Mouse (Mus musculus) lung, adult 18-20 months (tissue): ENCODE results near the gene Chmp4b.

Experiments
- DNase-seq, 2 experiments: peaks; one replicate each; pipeline ENCODE4 v3.0.0; 2022; ENCODE audit warnings: mixed read lengths in 2 of 2

Gene Chmp4b

GRCm38 (mm10) chr2:154651363-154651762 is at the start of gene Chmp4b:
Gene Chmp4b, plus strand, starts transcription at chr2:154651705.
- DNase-seq = peak; percentile 67 to 85

- no peak for DNase-seq
Measured at GRCm38 (mm10) chr2:154603007-154603637, 48.4 kb upstream of the Chmp4b start.

GRCm38 (mm10) chr2:154603638-154604153 is 47.8 kb upstream of the Chmp4b start, which contains the start of gene Pxmp4:
Gene Pxmp4, minus strand, starts transcription at chr2:154603708.
- peak; percentile 100 for DNase-seq

GRCm38 (mm10) chr2:154604156-154604555 is 47.3 kb upstream of the Chmp4b start:
- DNase-seq = no peak

- no peak for DNase-seq
Measured at GRCm38 (mm10) chr2:154606965-154607364, 44.5 kb upstream of the Chmp4b start.

GRCm38 (mm10) chr2:154609050-154609767 is 42.3 kb upstream of the Chmp4b start:
- DNase-seq = no peak

GRCm38 (mm10) chr2:154613118-154614115 is 38.1 kb upstream of the Chmp4b start, which contains the start of the genes Zfp341 and 4930519P11Rik:
Gene Zfp341, plus strand, starts transcription at chr2:154613297.
Gene 4930519P11Rik, minus strand, starts transcription at chr2:154613437.
- DNase-seq = peak; percentile 88 to 91

- DNase-seq = peak in 1 of 2 experiments; percentile 21
Measured at GRCm38 (mm10) chr2:154614841-154615576, 36.5 kb upstream of the Chmp4b start.

GRCm38 (mm10) chr2:154615674-154616073 is 35.8 kb upstream of the Chmp4b start:
- no peak for DNase-seq

GRCm38 (mm10) chr2:154617061-154617460 is 34.4 kb upstream of the Chmp4b start:
- DNase-seq = no peak

- DNase-seq = no peak
Measured at GRCm38 (mm10) chr2:154621684-154622083, 29.8 kb upstream of the Chmp4b start.

- no peak for DNase-seq
Measured at GRCm38 (mm10) chr2:154624137-154624536, 27.4 kb upstream of the Chmp4b start.

GRCm38 (mm10) chr2:154630531-154630930 is 21.0 kb upstream of the Chmp4b start:
- DNase-seq = no peak

- no peak for DNase-seq
Measured at GRCm38 (mm10) chr2:154632203-154632780, 19.2 kb upstream of the Chmp4b start.

- no peak for DNase-seq
Measured at GRCm38 (mm10) chr2:154633039-154633742, 18.3 kb upstream of the Chmp4b start.

GRCm38 (mm10) chr2:154633876-154634644 is 17.4 kb upstream of the Chmp4b start:
- DNase-seq = no peak

- no peak for DNase-seq
Measured at GRCm38 (mm10) chr2:154635826-154636225, 15.7 kb upstream of the Chmp4b start.

- DNase-seq = no peak
Measured at GRCm38 (mm10) chr2:154638521-154638920, 13.0 kb upstream of the Chmp4b start.

- no peak for DNase-seq
Measured at GRCm38 (mm10) chr2:154639115-154639514, 12.4 kb upstream of the Chmp4b start.

- DNase-seq = peak; percentile 69 to 84
Measured at GRCm38 (mm10) chr2:154641176-154641575, 10.3 kb upstream of the Chmp4b start.
